Mouse (Mus musculus): Measurements from ENCODE around the gene 1110008L16Rik.

GRCm38 (mm10) chr12:55429956-55430355, 130.6 kb downstream of the 1110008L16Rik start:
- TF ChIP-seq POLR2A (IDR thresholded peaks at IDR 0.05; ENCODE audit: borderline replicate concordance, control insufficient read depth, low read depth, low read length) = no peak
- no peak for TF ChIP-seq CTCF (IDR thresholded peaks at IDR 0.05; ENCODE audit: control insufficient read depth, insufficient read depth, low read length)
